Mouse (Mus musculus): ENCODE data around the gene Lrfn4.

The Lrfn4 gene

GRCm38 (mm10) chr19:4615151-4616093, at the start of gene Lrfn4:
Gene Lrfn4, minus strand, starts transcription at chr19:4615667.
- CTCF ChIA-PET = no interaction called here

GRCm38 (mm10) chr19:4658156-4658555, 42.7 kb upstream of the Lrfn4 start:
- CTCF ChIA-PET = no interaction called here

DNA sequence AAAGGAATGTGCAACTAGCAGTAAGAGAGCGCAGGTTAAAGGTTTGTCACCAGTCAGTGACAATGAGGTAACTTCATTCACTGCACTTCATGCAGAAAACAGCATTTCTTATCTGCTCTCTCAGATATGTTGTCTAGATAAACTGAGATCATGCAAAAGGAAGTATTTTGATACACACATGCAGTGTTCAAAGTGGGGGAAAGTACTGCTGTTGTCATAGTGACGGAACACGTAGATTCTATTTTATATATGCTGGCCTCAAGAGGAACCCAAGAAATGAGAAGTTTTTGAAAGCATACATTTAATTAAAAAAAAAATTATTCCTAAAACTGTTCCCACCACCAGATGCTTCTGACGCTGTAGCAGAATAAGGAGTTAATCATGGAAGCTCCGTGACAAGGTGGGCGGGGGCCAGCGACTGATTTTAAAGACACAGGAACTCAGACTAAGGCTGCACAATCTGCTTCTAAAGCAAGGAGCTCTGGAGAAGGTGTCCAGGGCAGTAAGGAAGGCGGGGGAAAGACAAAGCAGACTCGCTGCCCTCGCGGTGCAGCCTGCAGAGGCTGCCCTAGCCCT, 31.5 kb upstream of the Lrfn4 start:
- CTCF ChIA-PET = no interaction called here

GRCm38 (mm10) chr19:4644271-4644670, 28.8 kb upstream of the Lrfn4 start:
- CTCF ChIA-PET = no interaction called here

DNA sequence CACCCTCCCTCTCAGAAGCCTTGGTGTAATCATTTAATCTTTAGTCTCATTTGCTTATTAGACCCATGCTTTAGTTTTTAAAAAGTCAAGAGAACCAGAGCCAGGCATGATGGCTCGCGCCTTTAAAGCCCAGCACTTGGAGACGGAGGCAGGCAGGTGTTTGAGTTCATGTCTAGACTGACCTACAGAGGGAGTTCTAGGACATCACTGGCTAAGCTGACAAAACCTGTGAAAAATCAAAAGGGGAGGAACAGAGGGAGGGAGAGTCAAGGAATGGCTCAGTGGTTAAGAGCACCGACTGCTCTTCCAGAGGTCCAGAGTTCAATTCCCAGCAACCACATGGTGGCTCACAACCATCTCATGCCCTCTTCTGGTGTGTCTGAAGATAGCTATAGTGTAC, 20.5 kb upstream of the Lrfn4 start:
- CTCF ChIA-PET = interaction anchor here (0.6 kb wide), 1 partner anchor 174 kb away, joined by 5 read pairs; no protein-coding TSS in a partner anchor

GRCm38 (mm10) chr19:4628819-4629218, 13.4 kb upstream of the Lrfn4 start:
- CTCF ChIA-PET = interaction anchor here (0.6 kb wide), 1 partner anchor 23 kb away, joined by 8 read pairs; no protein-coding TSS in a partner anchor

- CTCF ChIA-PET = no interaction called here
Measured at GRCm38 (mm10) chr19:4625829-4626535, 10.5 kb upstream of the Lrfn4 start.

DNA sequence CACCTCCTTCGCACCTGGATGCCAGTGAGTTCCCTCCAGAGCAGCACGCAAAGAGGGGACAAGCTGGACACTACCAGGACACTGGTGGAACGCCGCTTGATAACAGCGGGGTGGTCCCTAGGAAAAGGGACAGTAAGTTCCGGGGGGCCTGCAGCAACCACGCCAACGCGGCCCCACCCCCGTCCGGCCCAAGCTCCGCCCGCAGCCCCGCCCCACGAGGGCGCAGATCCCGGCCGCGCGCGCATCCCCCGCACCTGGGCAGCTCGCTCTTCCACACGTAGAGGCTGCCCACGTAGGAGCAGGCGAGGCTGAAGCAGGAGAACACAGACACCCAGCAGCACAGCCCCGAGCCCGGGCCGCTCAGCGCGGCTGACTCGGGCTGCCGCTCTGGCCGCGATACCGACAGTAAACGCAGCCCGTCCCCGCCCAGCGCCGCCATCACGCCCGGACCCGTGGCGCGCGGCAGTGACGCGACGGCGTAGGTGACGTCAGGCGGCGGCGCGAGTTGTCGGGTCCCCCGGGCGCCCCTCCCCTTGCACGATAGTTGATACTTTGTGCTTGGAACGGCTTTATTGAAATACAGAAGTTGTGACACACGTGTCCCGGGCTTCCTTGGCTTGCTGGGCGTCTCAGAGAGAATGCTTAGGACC, 9.8 kb upstream of the Lrfn4 start, which contains the start of gene Rce1:
Rce1 (minus strand) TSS at position 463 of the 650 bp plus-strand sequence.
- CTCF ChIA-PET = no interaction called here

DNA sequence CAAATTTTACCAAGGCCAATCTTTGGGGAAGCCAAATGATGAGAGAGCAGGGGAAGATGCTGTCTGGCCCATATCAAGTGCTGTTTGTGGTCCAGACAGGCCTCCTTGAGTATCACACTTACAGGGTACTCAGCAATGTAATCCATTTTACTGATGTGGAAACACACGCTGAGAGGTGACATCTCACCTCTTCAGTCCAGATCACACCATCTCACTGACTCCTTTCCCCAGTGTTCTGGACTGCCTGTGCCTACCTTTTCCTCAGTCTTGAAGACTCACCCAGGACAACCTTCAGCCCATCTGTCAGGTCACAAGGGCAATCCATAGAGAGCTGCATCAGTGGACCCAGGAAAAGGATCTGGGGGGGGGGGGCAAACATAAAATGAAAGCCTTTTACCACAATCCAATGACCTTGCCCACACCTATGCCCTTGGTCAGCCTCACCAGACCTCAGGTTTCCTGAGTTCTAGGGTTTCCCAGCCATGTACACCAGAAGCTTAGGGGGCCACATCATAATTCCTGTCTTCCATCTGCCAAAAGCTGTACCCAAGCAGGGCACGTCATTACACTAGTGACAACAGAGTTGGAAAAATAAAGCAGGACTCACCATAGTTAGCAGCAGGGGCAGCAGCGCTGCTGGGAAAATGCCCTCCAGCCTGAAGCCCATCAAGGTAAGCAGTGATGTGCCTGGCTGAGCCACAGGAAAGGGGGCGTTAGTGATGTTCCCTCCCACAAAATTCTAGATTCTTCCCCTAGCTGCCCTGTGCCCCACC, 9.1 kb upstream of the Lrfn4 start:
- CTCF ChIA-PET = no interaction called here

DNA sequence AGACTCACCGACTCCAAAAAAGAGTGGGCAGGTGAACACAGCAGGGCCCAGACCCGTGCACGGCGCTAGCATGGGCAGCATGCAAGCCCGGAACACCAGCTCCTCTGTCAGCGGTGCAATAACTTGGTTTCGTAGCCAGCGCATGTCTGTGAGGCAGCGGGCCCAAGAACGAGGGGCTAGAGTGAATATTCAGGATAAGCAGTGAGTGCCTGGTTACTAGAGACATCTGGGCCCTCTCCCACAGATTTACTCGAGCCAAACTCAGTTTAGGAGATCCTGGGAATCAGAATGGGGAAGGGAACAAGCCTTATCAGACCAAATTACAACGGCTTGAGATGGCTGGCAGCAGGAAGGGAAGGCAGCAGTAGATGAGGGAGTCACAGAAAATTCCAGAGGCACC, 8.5 kb upstream of the Lrfn4 start:
- CTCF ChIA-PET = no interaction called here

DNA sequence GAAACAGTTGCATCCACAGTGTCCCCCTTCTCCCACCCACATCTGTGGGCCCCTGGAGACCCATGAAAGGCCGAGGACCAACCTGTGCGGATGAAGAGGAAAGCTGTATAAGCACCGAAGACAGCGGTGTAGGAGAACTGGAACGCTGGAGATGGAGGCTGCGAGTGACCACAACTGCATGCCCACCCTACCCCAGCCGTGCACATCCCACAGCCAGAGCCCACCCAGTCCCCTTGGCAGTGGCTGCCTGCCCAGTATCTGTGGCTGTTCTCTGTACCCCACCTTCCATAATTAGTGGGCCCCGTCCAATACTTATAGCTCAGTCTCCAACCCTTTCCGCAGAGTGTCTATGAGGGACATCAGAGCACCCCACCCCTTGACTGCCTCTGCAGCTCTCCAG, 8.0 kb upstream of the Lrfn4 start:
- CTCF ChIA-PET = no interaction called here

DNA sequence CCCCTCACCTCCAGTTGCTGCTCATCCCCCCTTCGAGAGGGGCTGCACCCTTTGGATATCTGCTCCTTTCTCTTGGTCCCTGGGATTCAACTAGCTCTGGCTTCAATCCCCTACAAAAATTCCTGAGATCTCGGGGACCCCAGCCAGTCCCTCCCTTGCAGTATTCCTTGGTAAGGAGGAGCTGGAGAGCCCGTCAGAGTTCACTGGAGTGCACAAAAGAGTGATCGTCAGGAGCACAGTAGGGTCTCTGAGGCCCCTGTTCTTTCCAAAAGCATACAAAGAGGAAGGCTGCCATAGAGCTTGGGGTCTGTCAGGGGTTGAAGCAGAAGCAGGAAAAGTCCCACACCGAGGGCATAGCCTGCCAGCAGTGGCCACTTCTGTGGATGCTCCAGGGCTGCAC, 7.3 kb upstream of the Lrfn4 start:
- CTCF ChIA-PET = no interaction called here

DNA sequence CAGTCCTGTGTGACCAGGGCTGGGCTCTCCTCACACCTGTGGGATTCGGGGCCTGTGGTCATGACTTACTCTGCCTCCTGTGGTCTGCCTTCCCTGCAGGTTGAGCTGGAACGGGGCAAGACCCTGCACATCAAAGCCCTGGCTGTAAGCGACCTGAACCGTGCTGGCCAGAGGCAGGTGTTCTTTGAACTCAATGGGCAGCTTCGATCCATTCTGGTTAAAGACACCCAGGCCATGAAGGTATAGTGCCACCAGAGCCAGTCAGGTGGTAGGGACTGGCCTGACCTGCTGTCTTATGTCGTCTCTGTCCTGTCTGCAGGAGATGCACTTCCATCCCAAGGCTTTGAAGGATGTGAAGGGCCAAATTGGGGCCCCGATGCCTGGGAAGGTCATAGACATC, 5.3 kb upstream of the Lrfn4 start:
- CTCF ChIA-PET = no interaction called here

- CTCF ChIA-PET = no interaction called here
Measured at GRCm38 (mm10) chr19:4619461-4619860, 4.0 kb upstream of the Lrfn4 start.

DNA sequence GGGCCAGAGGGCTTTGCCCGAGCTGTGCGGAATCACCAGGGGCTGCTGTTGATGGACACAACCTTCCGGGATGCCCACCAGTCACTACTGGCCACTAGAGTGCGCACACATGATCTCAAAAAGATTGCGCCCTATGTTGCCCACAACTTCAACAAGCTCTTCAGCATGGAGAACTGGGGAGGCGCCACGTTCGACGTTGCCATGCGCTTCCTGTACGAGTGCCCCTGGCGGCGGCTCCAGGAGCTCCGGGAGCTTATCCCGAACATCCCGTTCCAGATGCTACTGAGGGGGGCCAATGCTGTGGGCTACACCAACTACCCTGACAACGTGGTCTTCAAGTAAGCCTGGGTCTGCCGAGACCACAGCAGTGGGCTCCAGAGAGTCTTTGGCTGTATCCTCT, 2.7 kb upstream of the Lrfn4 start:
- CTCF ChIA-PET = no interaction called here

GRCm38 (mm10) chr19:4616546-4616945, 1.1 kb upstream of the Lrfn4 start:
- CTCF ChIA-PET = no interaction called here

GRCm38 (mm10) chr19:4614305-4615150, 939 bp downstream of the Lrfn4 start:
- CTCF ChIA-PET = no interaction called here

- CTCF ChIA-PET = no interaction called here
Measured at GRCm38 (mm10) chr19:4613464-4614304, 1.8 kb downstream of the Lrfn4 start.

GRCm38 (mm10) chr19:4612181-4612961, 3.1 kb downstream of the Lrfn4 start:
- CTCF ChIA-PET = interaction anchor here (0.6 kb wide), 1 partner anchor 361 kb away, joined by 3 read pairs; no protein-coding TSS in a partner anchor

All from spleen, embryonic (tissue).